Mouse (Mus musculus): ENCODE results near the gene Lrrc37a. TPM values are rescaled to one million over a fixed set of nuclear protein-coding genes. Genes with fewer than 3 reads are reported as not detected.

The Lrrc37a gene
- polyA plus RNA-seq (2014; fragmentation: Illumina TruSeq; extraction: RNeasy Lipid Tissue Mini Kit (QIAGEN cat#74804); ENCODE audit: low read depth, low replicate concordance), result not detected

GRCm38 (mm10) chr11:103504497-103504896, at the start of gene Lrrc37a:
TSS of gene Lrrc37a (minus strand) at chr11:103504597.

DNA sequence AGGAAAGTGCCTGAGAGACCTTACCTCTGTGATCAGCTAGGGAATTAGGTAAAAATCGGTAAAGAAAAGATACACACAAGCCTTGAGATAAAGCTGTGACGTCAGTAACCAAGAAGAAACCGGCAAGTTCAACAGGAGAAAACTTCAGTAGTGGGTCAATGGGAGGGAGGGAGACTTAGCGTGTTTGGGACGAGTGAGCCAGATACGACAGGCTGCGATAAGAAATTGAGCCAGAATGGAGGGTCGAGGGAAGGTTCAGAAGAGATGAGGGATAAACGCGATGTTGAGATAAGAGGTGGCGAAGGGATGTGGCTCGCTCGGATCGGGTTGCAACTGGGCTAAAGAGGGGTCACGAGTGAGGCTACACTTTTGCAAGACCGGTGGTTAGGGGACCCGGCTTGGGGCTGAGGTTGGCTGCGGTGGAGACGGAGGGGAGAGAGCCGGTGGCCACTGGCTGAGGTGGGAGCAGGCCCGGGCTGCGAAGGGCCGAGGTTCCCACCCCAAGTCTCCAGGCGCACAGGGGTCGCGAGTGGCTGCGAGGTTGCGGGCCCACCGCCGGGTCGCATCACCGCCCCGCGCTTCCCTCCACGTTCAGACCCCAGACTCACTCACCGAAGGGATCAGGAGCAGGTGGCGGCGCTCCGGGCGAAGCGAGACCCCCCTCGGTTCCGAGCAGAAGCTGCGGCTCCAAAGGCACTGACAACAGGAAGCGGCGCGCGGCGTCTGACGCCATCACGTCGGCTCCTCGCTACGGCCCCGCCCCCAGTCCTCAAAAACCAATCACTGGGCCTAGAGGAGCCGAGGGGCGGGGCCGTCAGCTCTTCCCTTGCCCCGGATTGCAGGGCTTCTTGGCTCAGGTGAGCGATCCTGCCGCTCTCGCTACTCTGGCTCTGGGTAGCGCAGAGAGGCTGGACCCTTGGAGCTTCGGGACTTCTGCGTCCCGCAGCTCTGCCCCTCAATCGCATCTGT, 92.1 kb downstream of the Lrrc37a start, which contains the start of gene Plekhm1:
Gene Plekhm1, minus strand, starts transcription at position 707 of the 969 bp plus-strand sequence.

Other genes starting within 250 kb of the Lrrc37a start
- not detected for gene Map3k14, start 237.1 kb downstream of the Lrrc37a start, polyA plus RNA-seq (2014; fragmentation: Illumina TruSeq; extraction: RNeasy Lipid Tissue Mini Kit (QIAGEN cat#74804); ENCODE audit: low read depth, low replicate concordance)
- 0.23 TPM for gene Arhgap27, start 140.9 kb downstream of the Lrrc37a start, polyA plus RNA-seq (2014; fragmentation: Illumina TruSeq; extraction: RNeasy Lipid Tissue Mini Kit (QIAGEN cat#74804); ENCODE audit: low read depth, low replicate concordance)
- 2.6 TPM for gene Plekhm1, start 91.9 kb downstream of the Lrrc37a start, polyA plus RNA-seq (2014; fragmentation: Illumina TruSeq; extraction: RNeasy Lipid Tissue Mini Kit (QIAGEN cat#74804); ENCODE audit: low read depth, low replicate concordance)
- not detected for gene Gm884, start 116.5 kb upstream of the Lrrc37a start, polyA plus RNA-seq (2014; fragmentation: Illumina TruSeq; extraction: RNeasy Lipid Tissue Mini Kit (QIAGEN cat#74804); ENCODE audit: low read depth, low replicate concordance)
- gene Lyzl6, start 134.3 kb upstream of the Lrrc37a start, polyA plus RNA-seq (2014; fragmentation: Illumina TruSeq; extraction: RNeasy Lipid Tissue Mini Kit (QIAGEN cat#74804); ENCODE audit: low read depth, low replicate concordance), result not detected
- gene Rprml, start 145.0 kb upstream of the Lrrc37a start, polyA plus RNA-seq (2014; fragmentation: Illumina TruSeq; extraction: RNeasy Lipid Tissue Mini Kit (QIAGEN cat#74804); ENCODE audit: low read depth, low replicate concordance), result not detected
- 88.4 TPM for gene Gosr2, start 193.3 kb upstream of the Lrrc37a start, polyA plus RNA-seq (2014; fragmentation: Illumina TruSeq; extraction: RNeasy Lipid Tissue Mini Kit (QIAGEN cat#74804); ENCODE audit: low read depth, low replicate concordance)
- gene Wnt9b, start 245.2 kb upstream of the Lrrc37a start, polyA plus RNA-seq (2014; fragmentation: Illumina TruSeq; extraction: RNeasy Lipid Tissue Mini Kit (QIAGEN cat#74804); ENCODE audit: low read depth, low replicate concordance), result not detected